ENCODE assay signal across 23 mouse cellular contexts in the genomic region with DNA sequence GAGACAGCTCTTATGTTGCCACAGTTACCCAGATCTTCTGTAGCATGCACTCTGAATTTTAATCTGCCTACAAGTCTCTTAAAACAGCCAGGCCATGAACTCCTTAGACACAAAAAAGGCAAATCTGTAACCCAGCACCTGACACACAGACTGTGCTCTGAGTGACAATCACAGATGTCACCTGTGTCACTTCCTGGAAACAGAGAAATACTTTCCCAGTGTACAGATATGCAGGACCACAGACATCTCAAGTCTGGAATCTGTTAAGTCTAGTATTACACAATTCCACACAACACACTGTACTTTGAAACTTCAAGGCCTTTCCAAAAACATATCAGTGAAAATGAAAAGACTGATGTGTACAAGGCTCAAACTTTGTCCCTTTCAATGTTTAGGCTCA. TPM values are rescaled to one million over a fixed set of nuclear protein-coding genes. Genes with fewer than 3 reads are reported as not detected.
DNase-seq lines count a peak whose midpoint lies in the region; ATAC-seq and TF ChIP-seq lines count a peak whose summit lies in the region.
"Had no signal": no experiment of that assay in that cellular context is flagged by ENCODE, and none has a peak within 500 bp of the region (broad histone marks: within the 10 kb centered on the region; RNA-seq: fewer than 3 reads in every experiment).

No protein-coding gene starts in this region.

- TF ChIP-seq CTCF in C2C12 (IDR thresholded peaks at IDR 0.05; ENCODE audit: control insufficient read depth, insufficient read depth, insufficient read length): no peak
- TF ChIP-seq CTCF in embryonic fibroblast, embryonic 13.5 days (IDR thresholded peaks at IDR 0.05; ENCODE audit: borderline replicate concordance, insufficient read depth, low read length): no peak
- TF ChIP-seq CTCF in layer of hippocampus, adult 2 months (conservative IDR thresholded peaks at IDR 0.05): no peak

- no peak for ATAC-seq in hindbrain, embryonic 15.5 days (ENCODE audit: low FRiP score, low read depth)
- ATAC-seq in hindbrain, embryonic 12.5 days (ENCODE audit: low FRiP score): no peak
- ATAC-seq in liver, embryonic 16.5 days (ENCODE audit: low read depth): peak; percentile 53; the same call in 1 of the 2 replicates
- ATAC-seq: CD4-positive, CD25-positive, alpha-beta regulatory T cell, adult 4 months; forebrain, embryonic 13.5 days; forebrain, postnatal 0 days had no signal

- no peak overlapping the region for H3K9ac ChIP-seq in hindbrain, embryonic 15.5 days
- H3K9ac ChIP-seq in hindbrain, embryonic 12.5 days: no peak overlapping the region
- H3K9ac ChIP-seq in liver, embryonic 16.5 days (ENCODE audit: low read depth, low read length): no peak overlapping the region
- H3K9ac ChIP-seq: embryonic facial prominence, embryonic 12.5 days; forebrain, embryonic 13.5 days; forebrain, postnatal 0 days; heart, embryonic 15.5 days had no signal

- H3K79me2 ChIP-seq in C2C12 (ENCODE audit: control insufficient read depth, insufficient read depth): no peaks in the 10 kb centered on the region

- H3K4me1 ChIP-seq in hindbrain, embryonic 15.5 days (replicated peaks): no peaks in the 10 kb centered on the region
- H3K4me1 ChIP-seq in hindbrain, embryonic 12.5 days: no peaks in the 10 kb centered on the region
- H3K4me1 ChIP-seq in liver, embryonic 16.5 days (ENCODE audit: control insufficient read depth, low read depth, low read length): no peaks in the 10 kb centered on the region
- H3K4me1 ChIP-seq in embryonic fibroblast, embryonic 13.5 days (ENCODE audit: control insufficient read depth, insufficient read depth, low read length): no peaks in the 10 kb centered on the region
- H3K4me1 ChIP-seq: embryonic facial prominence, embryonic 12.5 days; forebrain, embryonic 13.5 days; heart, embryonic 10.5 days; heart, embryonic 15.5 days; hindbrain, embryonic 10.5 days had no signal

- TF ChIP-seq POLR2A in embryonic fibroblast, embryonic 13.5 days (IDR thresholded peaks at IDR 0.05; ENCODE audit: low read depth, low read length): no peak

- 0 out of 2 replicates have a peak overlapping the region, but pooled peaks have one; percentile 15 for H3K27ac ChIP-seq in hindbrain, embryonic 15.5 days (replicated peaks)
- no peak overlapping the region for H3K27ac ChIP-seq in hindbrain, embryonic 12.5 days
- peak overlapping the region; percentile 10; the same call in 1 of the 2 replicates for H3K27ac ChIP-seq in liver, embryonic 16.5 days (ENCODE audit: low read length)
- peak overlapping the region; percentile 12; the same call in 1 of the 2 replicates for H3K27ac ChIP-seq in embryonic fibroblast, embryonic 13.5 days (ENCODE audit: insufficient read depth, low read length)
- no peak overlapping the region for H3K27ac ChIP-seq in layer of hippocampus, adult 2 months
- H3K27ac ChIP-seq: embryonic facial prominence, embryonic 12.5 days; forebrain, embryonic 13.5 days; heart, embryonic 10.5 days; heart, embryonic 15.5 days; hindbrain, embryonic 10.5 days had no signal

- H3K36me3 ChIP-seq in hindbrain, embryonic 15.5 days: peaks cover 4% of the 10 kb centered on the region; the same call in 1 of the 2 replicates
- H3K36me3 ChIP-seq in hindbrain, embryonic 12.5 days: 0 out of 2 replicates have a peak, but pooled peaks cover 5% of the 10 kb centered on the region
- H3K36me3 ChIP-seq in liver, embryonic 16.5 days (ENCODE audit: control insufficient read depth, insufficient read depth): no peaks in the 10 kb centered on the region
- no peaks in the 10 kb centered on the region for H3K36me3 ChIP-seq in C2C12 (ENCODE audit: control insufficient read depth, insufficient read depth)
- H3K36me3 ChIP-seq: embryonic facial prominence, embryonic 12.5 days; G1E had no signal

- no peaks in the 10 kb centered on the region for H3K9me3 ChIP-seq in hindbrain, embryonic 15.5 days
- no peaks in the 10 kb centered on the region for H3K9me3 ChIP-seq in hindbrain, embryonic 12.5 days (replicated peaks)
- H3K9me3 ChIP-seq in liver, embryonic 16.5 days (replicated peaks; ENCODE audit: control insufficient read depth, low read length): no peaks in the 10 kb centered on the region
- H3K9me3 ChIP-seq: embryonic facial prominence, embryonic 12.5 days; forebrain, embryonic 13.5 days; G1E; heart, embryonic 10.5 days; heart, embryonic 15.5 days; hindbrain, embryonic 10.5 days had no signal

- DNase-seq in liver: no peak
- no peak for DNase-seq in cerebellum, adult 11 months
- no peak for DNase-seq in layer of hippocampus, adult 2 months (ENCODE audit: low spot score in 2 of 2)
- DNase-seq: adrenal gland, adult 8-10 months; adrenal gland, postnatal 36 days; cerebellum, adult 8-10 months; cerebellum, postnatal 14 days; embryo, embryonic 11 days; forebrain, postnatal 0 days; gastrocnemius, postnatal 14 days had no signal

- H3K27me3 ChIP-seq in hindbrain, embryonic 15.5 days: no peaks in the 10 kb centered on the region
- no peaks in the 10 kb centered on the region for H3K27me3 ChIP-seq in hindbrain, embryonic 12.5 days
- no peaks in the 10 kb centered on the region for H3K27me3 ChIP-seq in liver, embryonic 16.5 days (ENCODE audit: control insufficient read depth, insufficient read depth, low read depth, low read length)
- no peaks in the 10 kb centered on the region for H3K27me3 ChIP-seq in C2C12 (ENCODE audit: control insufficient read depth, insufficient read depth, insufficient read length)
- H3K27me3 ChIP-seq: embryonic facial prominence, embryonic 12.5 days; forebrain, embryonic 13.5 days; heart, embryonic 15.5 days had no signal

- no peak overlapping the region for H3ac ChIP-seq in C2C12 (ENCODE audit: control insufficient read depth, insufficient read length, low read depth)

- no peak overlapping the region for H3K4me3 ChIP-seq in hindbrain, embryonic 15.5 days
- no peak overlapping the region for H3K4me3 ChIP-seq in hindbrain, embryonic 12.5 days
- H3K4me3 ChIP-seq in liver, embryonic 16.5 days (ENCODE audit: low read depth, low read length): no peak overlapping the region
- H3K4me3 ChIP-seq in C2C12 (ENCODE audit: insufficient read depth, poor library complexity, severe bottlenecking): no peak overlapping the region
- no peak overlapping the region for H3K4me3 ChIP-seq in embryonic fibroblast, embryonic 13.5 days (ENCODE audit: insufficient read depth, low read length)
- no peak overlapping the region for H3K4me3 ChIP-seq in layer of hippocampus, adult 2 months
- H3K4me3 ChIP-seq: embryonic facial prominence, embryonic 12.5 days; forebrain, embryonic 13.5 days; heart, embryonic 10.5 days; heart, embryonic 15.5 days; hindbrain, embryonic 10.5 days had no signal

- no peak overlapping the region for H3K4me2 ChIP-seq in hindbrain, embryonic 15.5 days
- H3K4me2 ChIP-seq in hindbrain, embryonic 12.5 days (replicated peaks): no peak overlapping the region
- H3K4me2 ChIP-seq in liver, embryonic 16.5 days (ENCODE audit: low read depth, low read length): no peak overlapping the region
- H3K4me2 ChIP-seq: embryonic facial prominence, embryonic 12.5 days; forebrain, embryonic 13.5 days; heart, embryonic 15.5 days had no signal

- no peaks in the 10 kb centered on the region for H3K79me3 ChIP-seq in C2C12 (ENCODE audit: low read depth)

TF ChIP-seq in C2C12, 6 proteins besides CTCF, POLR2A, EP300 and RAD21:
- TF ChIP-seq MYOD1 (IDR thresholded peaks at IDR 0.05; ENCODE audit: control insufficient read depth, insufficient read length, low read depth) (peak; percentile 77), MYOG (IDR thresholded peaks at IDR 0.05; ENCODE audit: control insufficient read depth, extremely low read depth, insufficient read length) (no peak)
TF ChIP-seq in C2C12: peak in this region for 1.

RNA-seq across cellular contexts. Expression of a gene that starts 47.4 kb away (rescaled TPM):
- polyA plus RNA-seq in hindbrain, embryonic 15.5 days (2015; fragmentation: Nextera tagmentation; extraction: Ambion mirVana): 5.3 and 5.6 TPM in 2 replicates
- 3.9 and 4.3 TPM in 2 replicates for polyA plus RNA-seq in hindbrain, embryonic 12.5 days (2016; fragmentation: Nextera tagmentation; extraction: Ambion mirVana)
- polyA plus RNA-seq in liver, embryonic 16.5 days (2015; fragmentation: Nextera tagmentation; extraction: Ambion mirVana): 0.14 and 0.16 TPM in 2 replicates
- polyA plus RNA-seq in C2C12 (2012; fragmentation: generic; extraction: Trizol): not detected
- polyA plus RNA-seq in embryonic fibroblast, embryonic 13.5 days (2011; ENCODE audit: insufficient read length, low read depth, missing spikeins): 0.32 and 0.35 TPM in 2 replicates
- total RNA-seq in layer of hippocampus, adult 2 months (2021): 10 to 100 TPM; 14.0 to 16.3 TPM
- total RNA-seq: common myeloid progenitor, adult 5-6 weeks had no signal
- polyA plus RNA-seq: G1E had no signal

Comparison
In these comparisons a context has a peak if more than half of its experiments do, and no peak if none do; other contexts are left out.
1. H3K27ac ChIP-seq: peak in hindbrain, embryonic 15.5 days (single experiment), liver, embryonic 16.5 days (single experiment) and embryonic fibroblast, embryonic 13.5 days (single experiment); none in hindbrain, embryonic 12.5 days (single experiment) and layer of hippocampus, adult 2 months (single experiment).